Mouse (Mus musculus): ENCODE results near the gene Fyn.

GRCm38 (mm10) chr10:39600115-39600514, 231.5 kb downstream of the Fyn start:
- no peak for TF ChIP-seq POLR2A (IDR thresholded peaks at IDR 0.05; ENCODE audit: borderline replicate concordance, low read depth, low read length)
- no peak for TF ChIP-seq CTCF (IDR thresholded peaks at IDR 0.05; ENCODE audit: low read depth, low read length)

Data from bone marrow macrophage, adult 2 months (primary cell).